Mouse (Mus musculus): Measurements from ENCODE around the gene Arhgef25.

DNA sequence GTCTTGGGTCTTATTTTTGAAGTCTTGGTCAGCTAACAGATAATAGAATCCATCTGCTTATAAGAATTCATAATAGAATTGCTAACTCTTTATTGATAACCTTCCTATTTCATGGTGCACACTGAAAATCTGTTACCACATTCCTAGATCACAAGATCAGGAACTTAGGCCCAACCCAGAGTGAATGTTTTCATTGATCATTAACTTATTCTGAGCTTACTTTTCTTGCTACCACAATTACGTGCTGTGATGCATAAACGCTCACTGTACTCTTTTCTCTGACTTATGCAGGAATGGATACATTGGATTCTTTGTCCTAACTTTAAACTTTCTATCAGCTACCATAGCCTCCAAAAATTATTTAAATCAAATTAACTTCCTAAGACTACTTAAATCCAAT lies 35.6 kb downstream of the Arhgef25 start:
- TF ChIP-seq CTCF (IDR thresholded peaks at IDR 0.05; ENCODE audit: low read depth) = no peak
- no peak for TF ChIP-seq EP300 (IDR thresholded peaks at IDR 0.05; ENCODE audit: low read depth)

Measured in liver, embryonic 14.5 days (tissue).